Mouse (Mus musculus): Measurements from ENCODE around the gene Fgf23. TPM values are rescaled to one million over a fixed set of nuclear protein-coding genes. Genes with fewer than 3 reads are reported as not detected.

The Fgf23 gene
- polyA plus RNA-seq (2012; rRNA removed), result not detected in 2 replicates

DNA sequence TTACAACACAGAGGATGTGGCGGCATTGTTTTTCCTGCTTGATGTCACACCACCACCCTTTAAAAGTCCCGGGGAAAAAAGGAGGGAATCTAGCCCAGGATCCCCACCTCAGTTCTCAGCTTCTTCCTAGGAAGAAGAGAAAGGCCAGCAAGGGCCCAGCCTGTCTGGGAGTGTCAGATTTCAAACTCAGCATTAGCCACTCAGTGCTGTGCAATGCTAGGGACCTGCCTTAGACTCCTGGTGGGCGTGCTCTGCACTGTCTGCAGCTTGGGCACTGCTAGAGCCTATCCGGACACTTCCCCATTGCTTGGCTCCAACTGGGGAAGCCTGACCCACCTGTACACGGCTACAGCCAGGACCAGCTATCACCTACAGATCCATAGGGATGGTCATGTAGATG is at the start of gene Fgf23:
Fgf23 (plus strand) TSS at position 86 of the 400 bp plus-strand sequence.
- DNase-seq, result no peak
- Histone ChIP-seq H3K36me3 (ENCODE audit: control insufficient read depth, insufficient read depth, low read length) (no peaks in the 10 kb centered on the region), H3K4me3 (ENCODE audit: insufficient read depth, low read depth, low read length) (no peak within 1 kb of the TSS), H3K4me1 (ENCODE audit: control insufficient read depth, insufficient read depth, low read length) (no peaks in the 10 kb centered on the region), H3K27me3 (replicated peaks; ENCODE audit: control insufficient read depth, insufficient read depth, low read length) (no peaks in the 10 kb centered on the region), H3K27ac (ENCODE audit: insufficient read depth, low read depth, low read length) (no peak within 1 kb of the TSS)
- 13% methylated on average over 5 of the region's 5 CpGs for WGBS
- TF ChIP-seq CTCF (conservative IDR thresholded peaks at IDR 0.05; ENCODE audit: insufficient read depth, insufficient read length, low read depth, low read length), result no peak
- no peak for TF ChIP-seq POLR2A (IDR thresholded peaks at IDR 0.05; ENCODE audit: low read depth, low read length)

- H3K27me3 ChIP-seq (replicated peaks; ENCODE audit: control insufficient read depth, insufficient read depth, low read length), result no peaks in the 10 kb centered on the region; the same call in 1 of the 2 replicates
- TF ChIP-seq CTCF (conservative IDR thresholded peaks at IDR 0.05; ENCODE audit: insufficient read depth, insufficient read length, low read depth, low read length) (no peak), POLR2A (IDR thresholded peaks at IDR 0.05; ENCODE audit: low read depth, low read length) (no peak)
- H3K36me3 ChIP-seq (ENCODE audit: control insufficient read depth, insufficient read depth, low read length), result no peaks in the 10 kb centered on the region
- DNase-seq, result no peak
- WGBS, result 63% methylated on average over 7 of the region's 7 CpGs
- no peak overlapping the region for H3K27ac ChIP-seq (ENCODE audit: insufficient read depth, low read depth, low read length)
- H3K4me1 ChIP-seq (ENCODE audit: control insufficient read depth, insufficient read depth, low read length), result no peaks in the 10 kb centered on the region
- no peak overlapping the region for H3K4me3 ChIP-seq (ENCODE audit: insufficient read depth, low read depth, low read length)
These were observed 47.9 kb upstream of the Fgf23 start for GRCm38 (mm10) chr6:127024836-127025235.

- Histone ChIP-seq H3K36me3 (ENCODE audit: control insufficient read depth, insufficient read depth, low read length) (no peaks in the 10 kb centered on the region), H3K27me3 (replicated peaks; ENCODE audit: control insufficient read depth, insufficient read depth, low read length) (no peaks in the 10 kb centered on the region), H3K4me1 (ENCODE audit: control insufficient read depth, insufficient read depth, low read length) (no peaks in the 10 kb centered on the region), H3K4me3 (ENCODE audit: insufficient read depth, low read depth, low read length) (no peak overlapping the region), H3K27ac (ENCODE audit: insufficient read depth, low read depth, low read length) (no peak overlapping the region)
- no peak for DNase-seq
- TF ChIP-seq CTCF (conservative IDR thresholded peaks at IDR 0.05; ENCODE audit: insufficient read depth, insufficient read length, low read depth, low read length) (peak; percentile 53), POLR2A (IDR thresholded peaks at IDR 0.05; ENCODE audit: low read depth, low read length) (no peak)
- WGBS, result 32% methylated on average over 10 of the region's 10 CpGs
These were observed 37.9 kb upstream of the Fgf23 start for GRCm38 (mm10) chr6:127034760-127035159.

DNA sequence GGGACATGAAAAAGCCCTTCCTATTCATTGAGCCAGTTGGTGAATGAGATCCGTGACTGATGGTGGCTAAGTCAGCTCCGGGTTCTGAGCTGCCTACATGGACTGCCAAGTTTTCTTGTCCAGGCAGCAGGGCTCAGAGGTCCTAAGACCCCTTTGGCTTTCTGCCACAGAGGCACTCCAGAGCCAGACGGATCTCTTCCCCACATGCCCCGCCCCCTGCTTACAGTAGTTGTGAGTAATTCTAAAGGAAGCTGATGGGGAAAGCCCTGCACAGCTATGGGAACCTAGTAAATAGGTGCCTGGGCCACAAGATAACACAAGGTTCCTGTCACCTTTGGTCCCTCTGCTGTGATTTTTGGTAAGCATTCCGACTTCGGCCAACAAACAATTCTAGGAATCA is 27.8 kb upstream of the Fgf23 start:
- 48% methylated on average over 6 of the region's 6 CpGs for WGBS
- H3K4me1 ChIP-seq (ENCODE audit: control insufficient read depth, insufficient read depth, low read length), result no peaks in the 10 kb centered on the region
- H3K27ac ChIP-seq (ENCODE audit: insufficient read depth, low read depth, low read length), result no peak overlapping the region
- no peak for DNase-seq
- H3K36me3 ChIP-seq (ENCODE audit: control insufficient read depth, insufficient read depth, low read length), result no peaks in the 10 kb centered on the region
- no peaks in the 10 kb centered on the region; the same call in 1 of the 2 replicates for H3K27me3 ChIP-seq (replicated peaks; ENCODE audit: control insufficient read depth, insufficient read depth, low read length)
- TF ChIP-seq POLR2A (IDR thresholded peaks at IDR 0.05; ENCODE audit: low read depth, low read length) (no peak), CTCF (conservative IDR thresholded peaks at IDR 0.05; ENCODE audit: insufficient read depth, insufficient read length, low read depth, low read length) (no peak)
- no peak overlapping the region for H3K4me3 ChIP-seq (ENCODE audit: insufficient read depth, low read depth, low read length)

GRCm38 (mm10) chr6:127050847-127051246 is 21.9 kb upstream of the Fgf23 start:
- Histone ChIP-seq H3K27me3 (replicated peaks; ENCODE audit: control insufficient read depth, insufficient read depth, low read length) (no peaks in the 10 kb centered on the region), H3K36me3 (ENCODE audit: control insufficient read depth, insufficient read depth, low read length) (no peaks in the 10 kb centered on the region), H3K4me3 (ENCODE audit: insufficient read depth, low read depth, low read length) (no peak overlapping the region), H3K4me1 (ENCODE audit: control insufficient read depth, insufficient read depth, low read length) (no peaks in the 10 kb centered on the region), H3K27ac (ENCODE audit: insufficient read depth, low read depth, low read length) (no peak overlapping the region)
- TF ChIP-seq POLR2A (IDR thresholded peaks at IDR 0.05; ENCODE audit: low read depth, low read length) (no peak), CTCF (conservative IDR thresholded peaks at IDR 0.05; ENCODE audit: insufficient read depth, insufficient read length, low read depth, low read length) (no peak)
- DNase-seq, result no peak
- 73% methylated on average over 4 of the region's 4 CpGs for WGBS

DNA sequence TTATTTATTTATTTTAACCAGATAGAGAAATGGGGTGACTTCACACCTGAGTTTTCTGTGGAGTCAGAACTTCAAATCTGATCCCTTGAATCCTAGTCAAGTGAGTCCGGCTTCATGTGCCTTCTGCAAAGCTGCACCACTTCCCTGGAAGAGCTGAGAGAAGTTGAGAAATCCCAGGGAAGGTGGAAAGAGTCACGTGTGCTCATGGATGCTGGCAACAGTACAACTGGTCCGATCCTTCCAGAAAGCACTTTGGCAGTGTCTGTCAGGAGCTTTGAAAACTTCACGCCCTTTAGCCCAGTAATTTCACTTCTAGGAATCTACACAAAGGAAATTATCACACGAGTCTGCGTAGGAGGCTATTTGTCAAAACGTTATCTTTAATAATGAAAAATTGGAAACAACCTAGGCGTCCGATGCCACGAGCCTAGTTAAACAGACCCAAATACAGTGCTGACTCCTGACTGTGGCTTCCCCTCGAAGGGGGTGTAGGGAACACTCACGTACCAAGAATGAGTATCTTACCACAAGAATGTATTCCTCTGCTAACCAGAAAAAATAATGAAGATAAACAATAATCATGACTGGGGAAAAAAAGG is 15.6 kb upstream of the Fgf23 start:
- WGBS, result 62% methylated on average over 12 of the region's 12 CpGs
- no peak for DNase-seq
- Histone ChIP-seq H3K27ac (ENCODE audit: insufficient read depth, low read depth, low read length) (no peak overlapping the region), H3K36me3 (ENCODE audit: control insufficient read depth, insufficient read depth, low read length) (no peaks in the 10 kb centered on the region), H3K4me3 (ENCODE audit: insufficient read depth, low read depth, low read length) (no peak overlapping the region), H3K4me1 (ENCODE audit: control insufficient read depth, insufficient read depth, low read length) (no peaks in the 10 kb centered on the region), H3K27me3 (replicated peaks; ENCODE audit: control insufficient read depth, insufficient read depth, low read length) (no peaks in the 10 kb centered on the region)
- TF ChIP-seq CTCF (conservative IDR thresholded peaks at IDR 0.05; ENCODE audit: insufficient read depth, insufficient read length, low read depth, low read length) (no peak), POLR2A (IDR thresholded peaks at IDR 0.05; ENCODE audit: low read depth, low read length) (no peak)

GRCm38 (mm10) chr6:127059975-127060374 is 12.7 kb upstream of the Fgf23 start:
- no peaks in the 10 kb centered on the region for H3K36me3 ChIP-seq (ENCODE audit: control insufficient read depth, insufficient read depth, low read length)
- no peak overlapping the region for H3K27ac ChIP-seq (ENCODE audit: insufficient read depth, low read depth, low read length)
- 84% methylated on average over 4 of the region's 4 CpGs for WGBS
- H3K4me1 ChIP-seq (ENCODE audit: control insufficient read depth, insufficient read depth, low read length), result no peaks in the 10 kb centered on the region
- no peak overlapping the region for H3K4me3 ChIP-seq (ENCODE audit: insufficient read depth, low read depth, low read length)
- DNase-seq, result no peak
- no peaks in the 10 kb centered on the region for H3K27me3 ChIP-seq (replicated peaks; ENCODE audit: control insufficient read depth, insufficient read depth, low read length)
- no peak for TF ChIP-seq CTCF (conservative IDR thresholded peaks at IDR 0.05; ENCODE audit: insufficient read depth, insufficient read length, low read depth, low read length)
- TF ChIP-seq POLR2A (IDR thresholded peaks at IDR 0.05; ENCODE audit: low read depth, low read length), result no peak
